Mouse (Mus musculus): ENCODE data around the gene Fgf14. TPM values are rescaled to one million over a fixed set of nuclear protein-coding genes. Genes with fewer than 3 reads are reported as not detected.
"Not testable (repeated sequence)": the region's sequence is repeated elsewhere in the genome, so short reads cannot be mapped to it uniquely, and the experiment has no call there.

Fgf14 gene
- total RNA-seq, 2 experiments from 2014 or later, result not detected

- no peak for ATAC-seq (ENCODE audit: poor library complexity, severe bottlenecking)
Measured at GRCm38 (mm10) chr14:124195806-124196205, 481.1 kb downstream of the Fgf14 start.

GRCm38 (mm10) chr14:124195331-124195730, 481.6 kb downstream of the Fgf14 start:
- no peak for ATAC-seq (ENCODE audit: poor library complexity, severe bottlenecking)

DNA sequence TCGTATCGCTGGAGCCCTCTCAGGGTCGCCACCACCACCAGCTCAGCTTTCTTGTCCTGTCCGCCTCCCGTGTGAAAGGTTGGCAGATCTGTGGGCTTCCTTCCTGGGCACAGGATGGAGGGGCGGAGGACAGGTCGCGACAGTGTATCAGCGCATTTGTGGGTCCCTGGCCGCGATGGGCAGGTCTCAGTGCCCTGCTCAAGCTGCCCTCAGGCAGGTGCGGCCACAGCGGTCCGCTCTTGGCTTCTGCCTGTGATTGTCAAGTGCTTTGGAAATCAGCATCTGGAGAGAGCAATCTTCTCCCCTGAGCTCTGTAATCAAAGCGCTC, 484.1 kb downstream of the Fgf14 start:
- ATAC-seq (ENCODE audit: poor library complexity, severe bottlenecking), result no peak

- no peak for ATAC-seq (ENCODE audit: poor library complexity, severe bottlenecking)
Measured at GRCm38 (mm10) chr14:124191913-124192814, 484.8 kb downstream of the Fgf14 start.

DNA sequence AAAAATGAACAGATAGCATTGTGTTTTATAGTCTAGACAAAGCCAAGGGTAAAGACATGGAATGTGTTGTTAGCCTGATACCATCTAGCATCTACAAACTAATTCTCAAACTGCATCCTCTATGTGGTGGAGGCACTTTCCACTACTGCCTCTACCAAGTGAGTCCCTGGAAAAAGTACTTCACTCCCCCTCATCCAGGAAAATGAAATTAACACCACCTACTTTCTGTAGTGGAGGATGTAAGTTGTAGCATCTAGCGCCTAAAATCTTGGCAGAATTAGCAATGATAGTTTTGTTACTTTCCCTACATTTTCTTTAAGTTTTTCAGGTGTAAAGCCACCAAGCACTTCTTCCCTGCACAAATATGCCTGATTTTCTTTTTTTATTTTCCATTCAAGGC, 496.7 kb downstream of the Fgf14 start:
- no peak for ATAC-seq (ENCODE audit: poor library complexity, severe bottlenecking)

GRCm38 (mm10) chr14:124174111-124174510, 502.8 kb downstream of the Fgf14 start:
- no peak for ATAC-seq (ENCODE audit: poor library complexity, severe bottlenecking)

DNA sequence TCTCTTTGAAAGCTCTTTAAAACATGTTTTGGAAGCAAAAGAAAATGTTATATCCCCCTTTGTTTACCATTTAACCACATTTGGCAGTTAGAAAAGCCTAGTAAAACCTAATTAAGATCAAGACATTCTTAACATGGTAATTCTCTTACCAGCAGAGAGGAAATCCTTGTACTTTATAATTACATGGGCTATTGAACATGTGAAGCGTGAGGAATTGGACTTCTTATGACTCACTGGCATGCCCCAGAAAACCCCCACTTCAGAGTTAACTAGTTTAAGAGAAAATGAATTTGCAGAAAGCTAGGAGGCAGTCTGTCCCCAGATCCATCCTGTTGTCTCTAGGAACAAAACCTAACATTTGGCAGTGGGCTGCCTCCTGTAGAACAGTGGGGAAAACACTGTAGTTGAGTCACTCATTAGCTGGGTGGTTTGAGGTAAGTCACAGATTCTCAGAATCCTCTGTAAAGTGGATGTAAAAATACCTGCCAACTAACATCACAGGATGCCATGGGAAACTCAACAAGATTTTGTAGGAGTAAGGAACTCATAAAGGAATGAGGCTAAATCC, 513.2 kb downstream of the Fgf14 start:
- ATAC-seq (ENCODE audit: poor library complexity, severe bottlenecking), result no peak

- no peak for ATAC-seq (ENCODE audit: poor library complexity, severe bottlenecking)
Measured at GRCm38 (mm10) chr14:124147378-124147777, 529.5 kb downstream of the Fgf14 start.

DNA sequence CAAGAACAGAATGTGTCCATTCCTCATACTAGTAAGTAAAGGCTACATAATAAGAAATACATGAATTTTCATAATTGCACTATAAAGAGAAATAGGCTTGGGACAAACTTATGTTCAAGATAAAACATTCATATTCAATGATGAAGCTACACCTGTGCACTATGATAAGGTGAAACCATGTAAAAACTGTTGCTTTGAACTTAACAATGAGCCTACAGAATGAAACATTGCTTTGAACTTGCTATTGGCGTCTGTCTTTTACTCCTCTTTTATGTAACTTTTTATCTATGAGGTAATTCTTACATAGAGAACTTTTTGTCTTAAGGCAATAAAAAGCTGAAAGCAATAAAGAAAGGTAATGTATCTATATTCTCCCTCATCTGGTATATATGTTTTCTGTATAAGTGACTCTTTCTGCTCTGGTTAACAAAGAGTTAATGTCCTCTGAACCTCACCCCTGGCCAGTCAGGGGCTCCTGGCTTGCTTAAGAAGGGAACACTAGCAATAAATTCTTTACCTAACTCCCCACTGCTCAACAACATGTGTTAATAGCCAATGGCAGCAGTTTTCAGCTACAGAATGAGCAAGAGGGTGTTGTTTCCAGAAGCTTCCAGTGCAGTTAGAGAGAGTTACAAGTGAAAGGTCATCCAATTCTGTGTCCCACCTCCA, 569.6 kb downstream of the Fgf14 start:
- no peak for ATAC-seq (ENCODE audit: poor library complexity, severe bottlenecking)

DNA sequence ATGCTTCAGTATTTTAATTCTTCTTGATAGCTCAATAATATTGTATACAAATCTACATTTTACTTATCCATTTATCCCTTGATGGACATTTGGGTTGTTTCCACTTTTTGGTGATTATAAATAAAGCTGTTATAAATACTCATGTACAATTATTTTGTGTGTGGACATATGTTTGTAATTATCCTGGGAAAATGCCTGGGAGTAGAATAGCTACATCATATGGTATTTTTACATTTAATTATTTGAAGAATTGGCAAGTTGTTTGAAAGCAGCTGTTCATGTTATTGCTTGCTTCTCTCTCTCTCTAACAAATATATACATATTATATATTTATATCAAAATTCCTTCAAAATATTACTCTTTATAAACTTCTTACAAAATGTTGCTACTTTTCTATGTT, 593.8 kb downstream of the Fgf14 start:
- ATAC-seq (ENCODE audit: poor library complexity, severe bottlenecking), result no peak

DNA sequence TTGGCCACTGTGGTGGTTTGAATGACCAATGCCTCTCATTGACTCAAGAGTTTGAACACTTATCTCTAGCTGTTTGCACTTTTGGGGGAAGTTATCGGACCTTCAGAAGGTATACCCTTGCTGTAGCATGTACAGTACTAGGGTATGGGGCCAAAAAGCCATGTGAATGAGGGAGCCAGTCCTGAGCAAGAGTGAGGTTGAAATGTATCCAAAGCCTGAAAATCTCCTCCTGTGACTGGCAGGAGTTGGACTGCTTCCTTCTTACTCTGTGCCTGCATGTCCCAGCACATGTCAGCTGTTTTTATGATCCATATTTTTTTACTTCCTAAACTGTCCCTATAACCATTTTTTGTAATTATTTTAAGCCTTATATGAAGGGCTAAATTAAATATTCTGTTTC, 632.9 kb downstream of the Fgf14 start:
- ATAC-seq (ENCODE audit: poor library complexity, severe bottlenecking), result no peak

DNA sequence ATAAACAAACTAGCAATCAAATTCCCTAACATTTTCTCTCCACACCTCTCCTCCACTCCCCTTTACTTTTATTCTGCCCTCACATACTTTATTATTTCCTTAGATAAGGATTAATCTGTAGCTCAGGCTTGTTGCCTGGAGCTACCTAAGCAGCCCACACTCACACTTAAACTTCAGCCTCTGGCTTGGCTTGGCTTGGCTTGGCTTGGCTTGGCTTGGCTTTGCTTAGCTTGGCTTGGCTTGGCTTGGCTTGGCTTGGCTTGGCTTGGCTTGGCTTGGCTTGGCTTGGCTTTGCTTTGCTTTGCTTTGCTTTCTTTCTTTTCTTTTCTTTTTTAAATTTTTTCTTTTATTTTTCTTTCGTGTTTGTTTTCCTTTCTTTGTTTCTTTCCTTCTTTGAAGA, 636.3 kb downstream of the Fgf14 start:
- no peak for ATAC-seq (ENCODE audit: poor library complexity, severe bottlenecking)

- no peak for ATAC-seq (ENCODE audit: poor library complexity, severe bottlenecking)
Measured at GRCm38 (mm10) chr14:124037434-124037833, 639.5 kb downstream of the Fgf14 start.

- ATAC-seq (ENCODE audit: poor library complexity, severe bottlenecking), result no peak
Measured at GRCm38 (mm10) chr14:124036575-124037205, 640.2 kb downstream of the Fgf14 start.

- ATAC-seq (ENCODE audit: poor library complexity, severe bottlenecking), result not testable (repeated sequence)
Measured at GRCm38 (mm10) chr14:124033302-124033701, 643.6 kb downstream of the Fgf14 start.

GRCm38 (mm10) chr14:124027886-124028670, 648.8 kb downstream of the Fgf14 start:
- ATAC-seq (ENCODE audit: poor library complexity, severe bottlenecking), result no peak

DNA sequence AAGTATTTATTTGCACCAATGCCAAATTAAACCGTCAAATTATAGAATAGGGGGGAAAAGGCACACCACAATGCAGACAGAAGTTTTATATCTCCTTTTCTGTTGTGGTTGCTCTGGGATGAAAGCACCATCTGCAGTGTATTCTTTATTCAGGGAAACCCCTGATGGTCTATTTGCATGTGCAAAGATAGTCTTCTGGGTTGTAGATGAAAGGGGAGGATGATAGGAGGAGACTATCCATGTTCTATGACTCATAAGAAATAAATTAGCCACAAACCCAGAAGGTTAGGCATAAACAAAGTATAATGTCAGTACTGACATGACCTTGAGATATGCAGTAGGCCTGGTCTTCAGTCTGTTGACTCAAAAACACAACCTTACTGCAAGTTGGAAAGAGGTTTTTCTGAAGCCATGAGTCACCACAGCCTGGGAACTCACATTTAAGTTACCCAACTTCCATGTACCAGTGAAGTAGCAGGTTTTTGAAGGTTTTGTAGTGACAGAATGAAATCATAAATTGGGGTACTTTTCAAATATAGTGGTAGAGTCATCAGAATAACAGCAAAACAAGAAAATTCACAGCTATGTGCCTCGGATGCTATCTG, 686.2 kb downstream of the Fgf14 start:
- ATAC-seq (ENCODE audit: poor library complexity, severe bottlenecking), result no peak

- ATAC-seq (ENCODE audit: poor library complexity, severe bottlenecking), result no peak
Measured at GRCm38 (mm10) chr14:123967996-123968395, 708.9 kb downstream of the Fgf14 start.

- ATAC-seq (ENCODE audit: poor library complexity, severe bottlenecking), result no peak
Measured at GRCm38 (mm10) chr14:123966531-123966930, 710.4 kb downstream of the Fgf14 start.
